Mouse (Mus musculus) left cerebral cortex, adult 9 months (tissue): ENCODE results near the gene Btbd9.

Experiments used
- DNase-seq, 2 experiments: peaks; one replicate each; pipeline ENCODE4 v3.0.0; 2022; ENCODE audit warnings: low spot score in 2 of 2

The Btbd9 gene

DNA sequence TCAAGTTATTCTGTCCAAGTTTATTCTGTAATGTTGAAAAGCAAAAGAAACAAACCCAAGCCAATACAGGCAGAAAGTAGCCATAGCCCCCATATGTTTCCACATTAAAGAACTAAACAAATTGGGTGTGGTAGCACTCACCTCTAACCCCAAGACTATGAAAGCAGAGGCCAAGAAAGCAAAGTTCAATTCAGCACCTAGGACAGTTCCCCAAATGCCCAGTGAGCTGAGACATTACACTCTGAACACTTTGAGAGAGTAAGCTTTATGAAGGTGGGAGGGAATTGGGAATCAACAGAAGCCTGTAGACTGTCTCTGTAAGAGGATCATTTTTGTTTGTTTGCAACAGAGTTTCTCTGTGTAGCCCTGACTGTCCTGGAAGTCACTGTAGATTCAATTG lies 186.6 kb downstream of the Btbd9 start:
- DNase-seq = no peak

DNA sequence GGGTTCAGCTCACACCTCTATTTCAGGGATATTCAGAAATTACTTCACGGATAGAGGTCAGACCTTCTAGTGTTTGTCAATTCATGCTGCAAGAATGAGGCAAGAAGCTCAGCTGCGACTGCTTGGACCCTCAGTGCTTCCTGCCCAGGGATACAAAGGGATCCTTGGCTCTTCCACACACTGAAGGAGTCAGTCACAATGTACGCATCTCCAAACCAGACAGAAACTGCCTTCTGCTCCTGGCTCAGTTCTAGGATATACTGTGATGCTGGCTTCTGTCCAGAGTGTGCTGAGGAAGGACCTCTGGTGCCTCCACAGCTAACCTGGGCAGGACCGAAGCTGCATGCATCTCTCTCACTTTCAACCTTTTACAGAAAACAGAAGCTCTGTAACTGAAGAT lies 187.5 kb downstream of the Btbd9 start:
- no peak for DNase-seq

DNA sequence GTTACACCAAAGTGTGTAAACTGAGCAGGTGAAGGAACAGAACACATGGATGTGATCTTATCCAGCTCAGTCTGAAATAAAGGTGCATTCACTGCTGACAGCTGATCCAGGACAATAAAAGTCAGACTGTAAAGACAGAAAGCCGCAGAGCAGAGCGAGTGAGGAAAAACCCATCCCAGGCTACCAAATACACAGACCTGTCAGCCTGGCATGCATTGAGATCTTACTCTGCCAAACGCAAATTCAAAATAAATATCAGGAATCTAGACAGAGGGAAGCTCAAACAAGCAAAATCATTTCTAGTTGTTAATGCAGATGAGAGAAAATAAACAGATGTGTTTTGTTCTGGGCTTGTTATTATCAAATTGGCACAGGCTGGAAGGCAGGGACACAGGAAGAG lies 187.9 kb downstream of the Btbd9 start:
- DNase-seq = no peak

DNA sequence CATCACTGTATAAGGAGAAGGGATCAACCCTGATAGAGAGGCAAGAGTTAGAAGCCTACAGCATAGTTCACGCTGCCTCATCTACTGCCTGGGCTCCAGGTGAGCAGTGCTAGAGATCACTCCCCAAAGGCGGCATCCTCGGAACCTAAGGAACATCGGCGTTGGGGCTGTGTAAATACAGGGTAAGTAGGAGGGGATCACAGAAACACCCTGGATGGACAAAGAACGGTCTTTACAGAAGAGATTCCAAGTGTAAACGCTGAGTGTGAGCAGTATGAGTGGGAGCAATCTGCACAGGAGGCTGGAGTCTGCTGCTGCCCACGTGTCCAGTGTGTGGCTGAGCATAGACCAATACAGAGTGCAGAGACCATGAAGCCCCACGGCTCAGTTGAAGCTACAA lies 190.0 kb downstream of the Btbd9 start:
- DNase-seq = no peak

DNA sequence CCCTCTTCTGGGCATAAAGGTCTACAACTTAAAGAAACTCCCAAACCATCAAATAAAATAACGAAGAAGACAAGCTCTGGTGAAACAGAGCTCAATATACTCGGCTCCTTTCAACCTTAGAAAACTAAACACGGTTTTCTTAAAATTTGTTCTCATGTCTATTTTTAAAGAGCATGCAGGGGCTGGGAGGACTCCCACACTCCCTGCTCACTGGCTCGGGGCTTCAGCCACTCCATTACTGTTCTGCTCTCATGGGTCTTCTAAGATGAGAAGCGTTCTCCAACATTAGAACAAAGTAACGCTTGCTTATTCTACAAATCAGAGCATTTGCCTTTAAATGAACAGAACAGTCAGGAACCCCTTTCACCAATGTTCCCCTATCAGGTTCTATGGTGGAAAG lies 192.6 kb downstream of the Btbd9 start:
- peak in 1 of 2 experiments; percentile 38 for DNase-seq

DNA sequence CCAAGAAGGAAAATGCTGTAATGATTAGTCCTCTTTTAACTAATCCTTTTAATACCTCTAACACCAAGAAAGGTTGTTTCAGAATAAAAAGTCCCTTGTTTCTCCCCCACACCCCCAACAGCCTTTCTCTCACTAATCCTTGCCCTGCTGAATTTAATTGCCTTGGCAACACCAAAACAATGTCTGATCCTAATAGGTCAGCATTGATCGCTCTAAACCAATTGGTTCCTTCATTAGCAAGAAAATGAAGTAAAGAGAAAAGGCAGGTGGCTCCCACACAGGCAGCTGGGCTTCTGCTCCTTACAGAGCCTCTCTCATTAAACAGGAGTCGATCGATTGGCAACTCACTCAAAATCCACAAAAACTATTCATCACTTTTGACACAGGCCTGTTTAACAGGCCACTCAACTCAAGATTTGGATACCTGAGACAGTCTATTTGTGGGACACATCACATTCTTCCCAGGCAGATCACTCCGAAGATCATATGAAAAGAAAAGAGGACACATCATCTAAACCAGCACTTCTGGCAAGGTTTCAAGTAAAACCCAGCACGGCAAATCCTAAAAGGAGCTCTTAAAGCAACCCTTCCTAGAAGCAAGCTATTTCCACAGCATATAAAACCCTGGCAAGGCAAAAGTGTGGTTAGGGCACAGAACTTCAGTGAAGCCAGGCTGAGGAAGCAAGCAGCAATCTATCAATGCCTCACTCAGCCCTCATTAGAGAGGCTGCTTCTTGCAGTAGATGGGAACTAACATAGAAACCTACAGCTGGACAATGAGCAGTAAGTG lies 197.9 kb downstream of the Btbd9 start:
- DNase-seq = no peak

DNA sequence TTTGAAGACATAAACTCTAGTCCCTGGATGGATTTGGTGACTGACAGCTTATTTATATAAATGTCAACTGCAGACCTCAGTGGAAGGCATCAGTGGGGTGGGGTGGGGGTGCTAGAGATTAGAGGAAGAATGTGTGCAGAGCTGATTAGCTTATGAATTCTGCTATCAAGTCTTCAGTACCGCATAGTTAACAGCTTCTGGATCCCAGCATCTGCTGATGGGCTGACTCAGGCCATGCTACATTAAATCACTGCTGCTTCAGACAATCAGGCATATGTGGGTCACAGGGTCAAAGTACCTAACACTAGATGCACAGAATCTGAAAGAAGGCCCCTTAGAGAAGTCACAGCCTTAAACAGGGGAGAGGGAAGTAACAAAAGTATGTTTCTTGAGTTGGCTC lies 198.5 kb downstream of the Btbd9 start:
- DNase-seq = no peak

DNA sequence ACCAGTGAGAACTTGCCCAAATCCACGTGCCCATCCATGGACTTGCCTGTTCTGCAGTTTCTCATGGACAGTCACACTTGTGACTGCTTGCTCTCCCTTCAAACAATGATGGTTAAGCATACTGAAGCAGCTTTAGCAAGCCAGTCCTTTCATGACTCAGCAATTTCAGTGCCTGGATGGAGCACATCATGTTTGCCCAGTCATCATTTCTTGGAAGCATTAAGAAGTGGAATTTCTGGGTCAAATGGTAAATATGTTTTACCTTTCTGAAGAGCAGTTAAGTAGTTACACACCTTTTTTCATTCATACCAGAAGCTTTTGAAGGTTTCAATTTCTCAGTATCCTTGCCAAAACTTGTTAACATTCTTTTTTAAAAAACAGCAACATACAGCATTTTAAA lies 201.2 kb downstream of the Btbd9 start:
- no peak for DNase-seq

DNA sequence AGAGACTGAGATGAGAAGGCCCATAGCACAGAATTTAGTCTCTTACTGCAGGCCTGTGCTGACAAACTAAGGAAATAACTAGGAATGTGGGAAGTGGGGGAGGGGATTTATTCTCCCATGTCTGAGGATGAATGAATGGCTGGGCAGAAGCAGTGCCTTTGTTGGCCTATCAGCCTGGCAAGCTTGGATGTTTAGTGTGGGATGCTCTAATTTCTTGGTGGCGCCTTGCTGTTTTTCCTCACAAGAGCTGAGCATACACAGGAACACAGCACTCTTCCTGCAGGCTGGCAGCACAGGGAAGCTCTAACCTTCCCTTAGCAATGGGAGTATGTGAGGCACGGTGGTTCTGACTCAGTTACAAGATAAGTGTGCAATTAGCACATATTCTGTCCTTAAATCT lies 207.7 kb downstream of the Btbd9 start:
- DNase-seq = no peak

DNA sequence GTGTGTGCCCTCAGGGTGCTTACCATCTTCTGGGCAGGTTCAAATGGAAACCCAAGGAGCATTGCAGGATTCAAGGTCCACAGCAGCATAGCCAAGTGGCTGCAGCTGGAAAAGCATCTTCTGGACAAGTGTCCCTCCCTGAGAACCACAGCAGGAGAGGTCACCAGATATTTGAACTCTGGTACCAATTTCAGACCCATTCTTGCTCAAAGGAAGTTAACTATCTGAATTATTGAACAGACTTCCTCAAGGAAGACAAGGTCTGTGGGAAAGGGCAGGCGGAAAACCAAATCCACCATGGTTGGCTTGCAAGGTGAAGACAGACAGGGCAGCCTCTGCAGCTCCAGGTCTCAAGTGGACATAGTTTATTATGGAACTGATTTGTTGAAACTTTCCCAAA lies 211.6 kb downstream of the Btbd9 start:
- DNase-seq = no peak

DNA sequence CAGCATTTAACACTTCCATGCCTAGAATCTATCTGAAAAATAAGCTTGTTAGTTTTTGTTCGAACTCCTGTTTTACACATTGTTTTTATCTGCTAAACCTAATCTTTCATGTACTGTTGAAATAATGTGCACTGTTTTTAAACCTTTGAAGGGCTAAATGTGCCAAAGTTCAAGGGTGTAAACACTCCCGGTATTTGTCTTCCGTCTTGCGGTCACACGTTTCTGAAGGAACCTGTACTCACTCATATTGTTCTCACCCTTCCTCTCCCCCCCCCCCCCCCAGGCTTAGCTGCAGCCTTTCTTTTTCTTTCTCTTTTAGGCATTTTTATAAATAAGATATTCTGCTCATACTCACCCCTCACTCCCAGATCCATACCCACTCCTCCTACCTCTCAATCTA lies 212.9 kb downstream of the Btbd9 start:
- no peak for DNase-seq

DNA sequence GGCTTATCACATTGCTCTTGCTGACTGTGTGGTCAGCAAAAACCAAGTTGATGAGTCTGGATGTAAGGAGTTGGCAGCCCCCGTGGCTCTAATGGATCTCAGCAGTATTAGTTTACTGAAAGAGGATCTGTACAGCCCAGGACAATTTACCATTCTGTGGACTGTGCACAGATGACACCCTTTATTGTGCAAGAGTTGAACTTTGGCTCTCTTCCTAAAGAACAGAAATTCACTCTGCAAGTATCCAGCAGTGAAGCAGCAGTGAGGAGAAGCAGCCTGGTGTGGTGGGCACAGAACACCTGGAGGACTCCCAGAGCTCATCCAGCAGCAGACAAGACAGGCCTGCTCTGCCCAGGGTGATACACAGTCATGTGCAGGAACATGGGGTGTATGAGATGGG lies 215.6 kb downstream of the Btbd9 start:
- no peak for DNase-seq

DNA sequence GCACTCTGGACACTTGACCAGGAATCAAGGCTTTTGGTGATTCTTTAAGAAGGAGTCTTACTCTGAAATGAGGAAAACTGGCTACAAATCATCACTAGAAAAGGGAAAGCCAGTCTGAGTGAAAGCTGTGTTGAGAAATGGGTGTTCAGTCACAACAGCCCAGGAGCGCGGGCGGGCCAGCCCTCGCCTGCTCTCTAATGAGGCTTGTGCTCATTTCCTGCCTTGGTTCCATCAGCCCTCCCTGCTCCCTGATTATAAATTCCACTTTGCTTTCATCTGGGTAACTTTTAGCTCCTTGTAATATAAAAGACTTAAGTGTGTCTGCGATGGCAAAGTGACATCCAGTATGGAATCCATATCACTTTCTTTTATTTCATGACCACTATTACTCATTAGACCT lies 216.9 kb downstream of the Btbd9 start:
- DNase-seq = no peak

DNA sequence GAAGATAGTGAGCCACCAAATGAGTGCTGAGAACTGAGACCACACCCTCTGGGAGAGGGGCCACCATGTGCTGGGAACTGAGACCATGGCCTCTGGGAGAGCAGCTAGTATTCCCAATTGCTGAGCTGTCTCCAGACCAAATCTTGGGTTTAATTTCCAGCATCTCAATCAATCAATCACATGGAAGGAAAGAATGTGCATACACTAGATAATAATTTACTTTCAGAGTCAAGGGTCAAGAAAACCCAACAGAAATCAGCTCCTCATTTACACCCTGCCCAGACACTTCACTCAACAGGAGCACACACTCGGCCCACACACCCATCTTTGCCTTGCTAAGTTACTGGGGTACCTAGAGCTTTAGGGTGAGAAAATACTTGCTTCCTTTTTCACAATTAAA lies 220.9 kb downstream of the Btbd9 start:
- no peak for DNase-seq

DNA sequence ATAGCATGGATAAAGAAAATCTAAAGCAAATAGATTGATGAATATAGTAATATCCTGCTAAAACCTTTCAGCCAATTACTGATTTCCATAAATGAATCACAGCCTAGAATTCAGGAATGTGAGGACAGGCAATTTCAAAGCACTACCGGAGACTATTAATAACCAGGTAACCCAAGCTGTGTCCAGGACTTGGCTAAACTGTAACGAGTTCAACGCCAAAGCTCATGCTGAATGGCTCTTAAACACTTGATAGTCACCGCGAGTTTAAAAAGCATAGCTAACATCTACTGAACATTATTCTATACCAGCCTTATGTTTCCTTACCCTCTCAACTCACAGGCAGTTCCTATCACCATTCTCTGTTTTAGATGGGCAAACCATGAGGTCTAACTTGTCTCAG lies 221.9 kb downstream of the Btbd9 start:
- no peak for DNase-seq

DNA sequence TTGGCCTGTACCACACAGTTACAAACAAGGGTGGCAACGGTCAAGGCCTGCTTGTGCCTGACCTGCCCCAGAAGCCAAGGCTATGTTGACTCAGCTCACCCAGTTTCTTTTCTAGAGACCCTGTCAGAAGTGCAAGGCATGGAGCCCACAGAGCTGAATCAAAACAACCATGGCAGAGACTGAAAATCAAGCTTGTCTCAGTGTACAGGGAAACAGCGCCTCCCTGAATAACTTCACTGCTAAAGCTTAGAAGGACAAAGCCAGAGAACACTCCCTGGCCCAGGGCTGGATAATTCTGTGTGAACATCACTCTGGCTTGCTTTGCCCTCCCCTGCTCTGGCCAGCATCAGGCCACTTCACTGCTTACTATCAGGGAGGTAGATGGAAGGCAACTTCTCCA lies 228.3 kb downstream of the Btbd9 start:
- DNase-seq = no peak

DNA sequence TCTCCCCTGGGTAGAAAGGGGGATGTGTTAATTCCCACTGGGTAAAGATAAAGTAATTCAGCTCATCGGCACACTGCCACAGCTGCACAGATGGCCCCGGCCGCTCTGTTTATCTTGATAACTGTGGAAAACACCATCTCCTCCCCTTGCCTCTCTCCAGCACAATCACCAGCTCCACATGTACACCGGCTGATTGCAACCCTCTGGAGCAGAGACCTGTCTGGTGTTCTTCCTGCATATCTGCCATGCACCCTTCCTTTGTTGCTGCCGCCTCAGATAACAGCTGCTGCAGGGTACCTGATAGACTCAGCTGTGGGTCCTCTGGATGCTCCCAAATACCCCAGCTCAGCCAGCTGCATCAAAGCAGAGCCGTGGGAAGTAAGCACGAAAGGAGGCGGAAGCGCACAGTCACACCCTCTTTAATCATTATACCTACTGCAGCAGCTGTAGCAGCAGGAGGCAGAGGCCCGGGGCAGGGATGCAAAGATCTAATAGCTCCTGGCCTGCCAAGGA lies 229.1 kb downstream of the Btbd9 start:
- no peak for DNase-seq

DNA sequence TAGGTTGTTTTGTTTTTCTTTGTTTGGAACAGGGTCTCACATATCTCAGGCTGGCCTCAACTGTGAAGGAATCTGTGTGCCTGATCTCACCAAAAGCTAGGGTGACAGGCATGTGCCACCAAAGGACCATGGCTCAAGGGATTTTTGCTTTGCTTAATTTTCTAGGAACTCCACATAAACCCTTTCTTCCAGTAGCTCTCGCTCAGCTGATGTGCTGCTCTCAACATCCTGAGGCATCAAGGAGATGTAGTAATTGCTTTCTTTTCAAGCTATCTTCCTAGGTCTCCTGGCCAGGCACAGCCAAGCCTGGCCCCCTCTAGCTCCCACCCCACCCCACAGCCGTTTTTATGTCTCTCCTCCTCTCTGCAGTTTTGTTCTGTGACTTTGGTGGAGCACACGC lies 231.3 kb downstream of the Btbd9 start:
- no peak for DNase-seq

DNA sequence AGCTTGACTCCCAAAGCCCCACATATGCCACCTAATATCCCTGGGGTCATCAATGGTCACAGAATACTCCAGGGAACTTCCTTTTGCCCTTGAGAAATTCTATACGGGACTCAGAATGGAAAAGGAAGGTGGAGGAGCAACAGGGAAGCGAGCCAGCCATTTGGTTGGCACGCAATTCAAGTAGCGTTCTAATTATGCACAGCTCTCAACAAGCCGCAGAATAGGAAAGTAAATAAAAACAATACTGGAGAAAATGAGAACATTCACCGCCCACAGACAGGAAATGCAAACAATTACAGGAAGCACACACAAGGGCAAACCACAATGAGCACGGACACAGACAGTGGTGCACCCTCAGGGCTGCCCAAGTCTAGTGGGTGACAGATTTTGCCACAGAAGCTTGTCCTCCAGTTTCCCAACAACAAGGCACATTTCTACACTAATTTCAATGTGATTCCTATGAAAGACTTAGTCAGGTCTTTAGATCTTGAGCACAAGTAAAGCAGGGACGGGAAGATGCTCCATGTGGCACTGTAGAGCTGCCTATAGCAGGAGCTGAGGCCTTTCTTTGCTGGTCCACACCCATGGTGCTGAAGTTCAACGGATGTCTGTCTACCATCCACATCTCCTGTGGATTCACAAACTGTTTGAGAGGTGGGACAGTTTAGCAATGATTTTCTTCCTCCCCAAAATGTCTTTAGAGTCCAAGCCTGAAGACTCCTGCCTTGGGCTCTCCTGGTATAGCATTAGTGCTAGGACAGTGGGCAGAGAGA lies 232.4 kb downstream of the Btbd9 start:
- DNase-seq = peak in 1 of 2 experiments; percentile 34

DNA sequence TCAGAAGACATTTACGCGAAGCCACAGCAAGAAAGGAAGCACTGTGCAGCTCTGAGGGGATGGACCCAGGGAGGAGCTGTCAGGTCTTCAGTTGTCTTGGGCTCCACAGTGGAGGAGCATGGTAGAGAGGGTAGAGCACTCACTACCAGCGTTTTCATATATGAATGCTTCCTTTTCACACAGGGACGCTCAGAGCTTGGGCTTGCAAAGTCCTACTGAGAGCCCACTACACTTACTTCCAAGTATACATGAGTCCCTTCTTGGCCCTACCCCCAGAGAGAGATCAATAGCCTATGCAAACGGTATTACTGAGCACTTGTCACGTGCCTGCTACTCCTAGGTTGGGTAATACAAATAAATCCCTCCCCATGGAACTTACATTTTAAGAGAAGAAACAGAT lies 234.7 kb downstream of the Btbd9 start:
- no peak for DNase-seq

DNA sequence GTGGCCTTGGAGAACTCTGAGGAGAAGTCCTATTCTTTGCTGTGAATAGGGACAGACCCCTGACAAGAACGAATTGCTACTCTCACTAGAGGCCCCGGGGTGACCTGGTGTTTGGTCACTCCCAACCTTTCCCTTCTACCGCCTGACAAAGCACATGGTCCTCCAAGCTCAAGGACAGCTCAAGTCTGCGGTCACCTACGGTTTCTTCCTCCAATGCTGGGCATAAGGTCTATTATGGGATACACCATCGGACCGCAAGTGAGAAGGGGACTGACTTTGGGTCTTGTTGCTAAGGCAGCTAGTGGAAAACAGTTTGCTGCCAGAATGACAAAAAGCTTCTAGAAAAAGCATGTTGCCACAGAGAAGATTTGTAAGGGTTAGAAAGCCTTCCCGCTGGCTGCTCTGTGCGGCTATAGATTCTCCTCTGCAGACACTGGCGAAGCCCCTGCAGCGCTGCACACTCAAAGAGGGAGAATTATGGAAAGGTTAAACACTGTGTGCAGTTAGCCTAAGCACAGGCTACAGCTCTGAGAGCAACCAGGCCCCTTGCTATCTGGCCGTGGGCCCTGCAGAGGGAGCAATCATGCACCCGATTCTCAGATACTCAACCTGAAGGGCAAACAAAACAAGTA lies 235.7 kb downstream of the Btbd9 start:
- no peak for DNase-seq

DNA sequence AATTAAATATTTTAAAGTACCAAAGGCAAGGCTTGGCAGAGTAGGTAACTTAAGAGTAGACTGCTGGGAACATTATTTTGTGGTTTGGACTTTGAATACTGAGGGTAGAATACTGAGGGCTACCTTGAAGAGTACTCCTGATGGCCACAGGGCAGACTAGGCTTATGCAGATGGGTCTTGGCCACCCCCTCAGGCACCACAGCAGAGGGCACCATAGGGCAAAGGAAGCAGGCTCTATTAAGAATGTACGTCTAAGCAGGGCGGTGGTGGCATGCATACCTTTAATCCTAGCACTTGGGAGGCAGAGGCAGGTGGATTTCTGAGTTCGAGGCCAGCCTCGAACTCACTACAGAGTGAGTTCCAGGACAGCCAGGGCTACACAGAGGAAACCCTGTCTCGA lies 237.0 kb downstream of the Btbd9 start:
- no peak for DNase-seq

DNA sequence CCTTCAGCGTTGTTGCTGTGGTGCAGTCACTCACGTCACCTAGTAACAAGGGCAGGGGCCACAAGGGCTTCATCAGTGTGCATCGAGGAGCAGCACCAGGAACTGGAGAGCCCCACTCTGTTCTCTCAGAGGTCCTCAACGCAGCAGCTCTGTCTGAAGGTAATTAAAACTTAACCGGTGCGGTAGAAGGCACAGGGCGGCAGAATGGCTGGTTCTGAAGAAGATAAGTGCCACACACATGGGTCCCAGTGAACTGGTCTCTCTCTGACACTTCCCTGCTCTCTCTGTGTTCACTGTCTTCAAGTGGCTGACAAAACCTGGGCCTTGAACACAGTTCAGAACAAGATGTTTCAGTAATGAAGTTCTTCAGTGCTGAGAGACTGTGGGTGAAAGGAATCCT lies 239.5 kb downstream of the Btbd9 start:
- DNase-seq = no peak
